Mouse (Mus musculus) kidney, postnatal 10 days (tissue): ENCODE data around the gene Snap47.

Source experiments
- DNase-seq: peaks from one replicate; pipeline ENCODE4 v3.0.0; 2021; ENCODE audit warnings: mixed read lengths

Gene Snap47

GRCm38 (mm10) chr11:59451086-59451485 lies at the start of gene Snap47:
Gene Snap47 (minus strand): TSS chr11:59451186.
- DNase-seq = no peak

- DNase-seq = no peak
Measured at GRCm38 (mm10) chr11:59497747-59498146, 46.8 kb upstream of the Snap47 start.

GRCm38 (mm10) chr11:59496672-59497310 lies 45.8 kb upstream of the Snap47 start:
- DNase-seq = no peak

GRCm38 (mm10) chr11:59486222-59486621 lies 35.2 kb upstream of the Snap47 start:
- no peak for DNase-seq

- DNase-seq = no peak
Measured at GRCm38 (mm10) chr11:59485641-59486040, 34.7 kb upstream of the Snap47 start.

GRCm38 (mm10) chr11:59483212-59483611 lies 32.2 kb upstream of the Snap47 start:
- DNase-seq = peak; percentile 76

- no peak for DNase-seq
Measured at GRCm38 (mm10) chr11:59477240-59477639, 26.3 kb upstream of the Snap47 start.

GRCm38 (mm10) chr11:59472326-59472677 lies 21.3 kb upstream of the Snap47 start, which contains the start of gene Zfp867:
Gene Zfp867 (minus strand): TSS chr11:59472474.
- DNase-seq = peak; percentile 94

- no peak for DNase-seq
Measured at GRCm38 (mm10) chr11:59471413-59472325, 20.7 kb upstream of the Snap47 start.

GRCm38 (mm10) chr11:59460459-59460858 lies 9.5 kb upstream of the Snap47 start:
- DNase-seq = no peak

GRCm38 (mm10) chr11:59458973-59459372 lies 8.0 kb upstream of the Snap47 start:
- DNase-seq = peak; percentile 75

GRCm38 (mm10) chr11:59456891-59457290 lies 5.9 kb upstream of the Snap47 start:
- no peak for DNase-seq

GRCm38 (mm10) chr11:59456346-59456745 lies 5.4 kb upstream of the Snap47 start:
- no peak for DNase-seq

- peak; percentile 63 for DNase-seq
Measured at GRCm38 (mm10) chr11:59450230-59450771, 685 bp downstream of the Snap47 start.

GRCm38 (mm10) chr11:59449741-59450229 lies 1.2 kb downstream of the Snap47 start, which contains the start of gene Jmjd4:
Gene Jmjd4 (plus strand): TSS chr11:59450045.
- peak; percentile 94 for DNase-seq

- DNase-seq = no peak
Measured at GRCm38 (mm10) chr11:59443102-59443501, 7.9 kb downstream of the Snap47 start.

- no peak for DNase-seq
Measured at GRCm38 (mm10) chr11:59437954-59438353, 13.0 kb downstream of the Snap47 start.

- no peak for DNase-seq
Measured at GRCm38 (mm10) chr11:59432261-59432660, 18.7 kb downstream of the Snap47 start.

GRCm38 (mm10) chr11:59429959-59430358 lies 21.0 kb downstream of the Snap47 start:
- DNase-seq = no peak

- no peak for DNase-seq
Measured at GRCm38 (mm10) chr11:59428057-59428660, 22.8 kb downstream of the Snap47 start.

- peak; percentile 53 for DNase-seq
Measured at GRCm38 (mm10) chr11:59425671-59426101, 25.3 kb downstream of the Snap47 start.

- DNase-seq = no peak
Measured at GRCm38 (mm10) chr11:59423010-59423588, 27.9 kb downstream of the Snap47 start.

- peak; percentile 35 for DNase-seq
Measured at GRCm38 (mm10) chr11:59421967-59422366, 29.0 kb downstream of the Snap47 start.
